Mouse (Mus musculus) liver, embryonic 12.5 days (tissue): ENCODE measurements at regions not wholly inside any gene's neighbourhood (a gene's known extent, or its start where the extent isn't known, plus 50 kb on each side); places are given as distances from the start of the nearest gene placed in this dataset.
"Not testable (repeated sequence)": the region's sequence is repeated elsewhere in the genome, so short reads cannot be mapped to it uniquely, and the experiment has no call there.

Source experiments
- ATAC-seq: fragments of 200-750 bp; cut with Nextera tagmentation; 2 replicates; pipeline ENCODE4 v1.8.0; 2017; ENCODE audit warnings: moderate number of reproducible peaks, mild to moderate bottlenecking, moderate library complexity
- H3K27ac ChIP-seq: fragments of 300-500 bp; sonication (generic); 2 replicates; pipeline ENCODE4 v1.5.1; 2016; ENCODE audit warnings: mild to moderate bottlenecking
- H3K27me3 ChIP-seq: fragments of 300-500 bp; sonication (generic); replicated peaks from 2 replicates; pipeline ENCODE4 v1.6.1; 2016; ENCODE audit warnings: mild to moderate bottlenecking, moderate library complexity
- H3K36me3 ChIP-seq: fragments of 300-500 bp; sonication (generic); 2 replicates; pipeline ENCODE4 v1.6.1; 2016; ENCODE audit warnings: mild to moderate bottlenecking, moderate library complexity
- H3K4me1 ChIP-seq: fragments of 300-500 bp; sonication (generic); 2 replicates; pipeline ENCODE4 v1.6.1; 2016
- H3K4me2 ChIP-seq: fragments of 300-500 bp; sonication (generic); 2 replicates; pipeline ENCODE4 v1.6.1; 2016; ENCODE audit warnings: mild to moderate bottlenecking, moderate library complexity
- H3K4me3 ChIP-seq: fragments of 300-500 bp; sonication (generic); 2 replicates; pipeline ENCODE4 v1.5.1; 2016; ENCODE audit warnings: mild to moderate bottlenecking, moderate library complexity
- H3K9ac ChIP-seq: fragments of 300-500 bp; sonication (generic); 2 replicates; pipeline ENCODE4 v1.6.1; 2016; ENCODE audit warnings: mild to moderate bottlenecking, moderate library complexity
- H3K9me3 ChIP-seq: fragments of 300-500 bp; sonication (generic); replicated peaks from 2 replicates; pipeline ENCODE4 v1.6.1; 2016; ENCODE audit warnings: mild to moderate bottlenecking, moderate library complexity
- WGBS: fragments of 180-500 bp; shearing (Covaris S2); methylation state at CpG from one replicate; pipeline ENCODE4 v1.1.7; 2016; ENCODE audit not compliant: insufficient replicate concordance; 5-methylcytosine and 5-hydroxymethylcytosine counted together

DNA sequence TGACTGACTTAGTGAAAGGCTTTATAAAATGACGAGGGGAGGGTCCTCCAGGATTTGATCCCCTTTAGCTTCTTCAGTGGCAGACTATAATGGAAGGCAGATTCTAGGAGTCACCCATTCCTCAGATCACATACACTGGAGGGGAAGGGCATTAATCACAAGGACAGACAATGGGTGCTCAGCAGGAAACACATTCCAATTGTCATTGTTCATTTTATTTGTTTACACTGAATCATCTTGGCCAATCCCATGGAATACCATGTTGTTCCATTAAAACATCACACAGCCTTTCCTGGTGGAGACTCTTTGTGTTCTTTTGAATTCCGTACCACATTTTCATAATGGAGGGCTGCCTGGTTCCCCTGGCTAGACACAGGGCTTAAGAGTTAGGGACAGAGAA is 368.5 kb downstream of the Sec16b start:
- no peaks in the 10 kb centered on the region for H3K9me3 ChIP-seq
- H3K27ac ChIP-seq, result no peak overlapping the region
- no peak overlapping the region for H3K4me3 ChIP-seq
- H3K9ac ChIP-seq, result no peak overlapping the region
- no peaks in the 10 kb centered on the region for H3K27me3 ChIP-seq
- 49% methylated on average over 2 of the region's 2 CpGs for WGBS
- H3K4me2 ChIP-seq, result no peak overlapping the region
- H3K4me1 ChIP-seq, result no peaks in the 10 kb centered on the region
- no peaks in the 10 kb centered on the region for H3K36me3 ChIP-seq
- no peak for ATAC-seq

DNA sequence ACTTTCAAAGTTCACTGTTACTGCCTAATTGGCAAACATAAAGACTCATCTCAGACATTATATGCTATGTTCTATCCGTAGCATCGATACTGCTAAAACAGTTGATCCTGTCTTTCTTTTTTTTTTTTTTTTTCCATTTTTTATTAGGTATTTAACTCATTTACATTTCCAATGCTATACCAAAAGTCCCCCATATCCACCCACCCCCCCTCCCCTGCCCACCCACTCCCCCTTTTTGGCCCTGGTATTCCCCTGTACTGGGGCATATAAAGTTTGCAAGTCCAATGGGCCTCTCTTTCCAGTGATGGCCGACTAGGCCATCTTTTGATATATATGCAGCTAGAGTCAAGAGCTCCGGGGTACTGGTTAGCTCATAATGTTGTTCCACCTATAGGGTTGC is 370.6 kb downstream of the Sec16b start:
- WGBS, result 93% methylated on average over 2 of the region's 4 CpGs
- not testable (repeated sequence) for H3K36me3 ChIP-seq

DNA sequence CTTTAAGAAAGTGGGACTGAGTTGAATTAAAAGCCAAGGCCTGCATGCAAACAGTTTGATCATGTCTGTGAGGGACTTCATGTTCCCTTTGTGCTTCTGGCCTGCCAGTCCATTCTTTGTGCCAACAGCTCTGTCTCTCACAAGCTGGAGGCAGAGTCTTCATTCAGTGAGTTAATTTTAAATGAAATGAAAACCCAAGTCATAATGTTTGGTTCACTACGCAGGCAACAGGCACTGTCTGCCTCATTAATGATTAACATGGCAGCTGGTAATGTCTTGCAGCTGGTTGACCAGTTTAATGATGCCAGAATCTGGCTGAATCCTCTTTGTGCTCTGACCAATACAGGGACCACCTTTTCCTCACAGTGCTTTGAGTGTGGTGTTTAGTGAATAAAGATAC is 380.6 kb downstream of the Sec16b start:
- no peak for ATAC-seq

More for the DNA sequence above, 370.6 kb downstream of the Sec16b start:
- not testable (repeated sequence) for H3K27me3 ChIP-seq, H3K9ac ChIP-seq, H3K4me2 ChIP-seq, H3K4me3 ChIP-seq, H3K9me3 ChIP-seq, H3K27ac ChIP-seq, ATAC-seq, H3K4me1 ChIP-seq

DNA sequence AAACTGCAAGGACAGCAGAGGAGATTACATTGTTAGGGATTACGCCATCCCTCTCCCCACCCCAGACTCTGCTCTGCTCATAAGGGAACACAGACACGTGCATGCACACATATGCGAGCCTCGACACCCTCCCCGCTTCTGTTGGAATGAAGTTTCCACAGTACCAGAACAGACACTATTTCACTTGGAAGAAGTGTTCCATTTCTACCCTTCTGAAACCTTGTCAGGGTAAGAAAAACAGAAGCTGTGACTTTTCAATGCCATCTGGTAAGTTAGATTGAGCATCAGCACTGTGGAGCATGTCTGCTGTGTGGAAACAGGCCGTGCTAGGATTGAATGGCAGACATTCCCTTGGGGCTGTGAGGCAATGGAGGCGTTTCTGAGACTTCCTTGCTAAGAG is 382.0 kb downstream of the Sec16b start:
- WGBS, result 71% methylated on average over 7 of the region's 7 CpGs
- no peaks in the 10 kb centered on the region for H3K4me1 ChIP-seq
- H3K36me3 ChIP-seq, result no peaks in the 10 kb centered on the region
- no peak overlapping the region for H3K9ac ChIP-seq
- no peak overlapping the region for H3K4me3 ChIP-seq
- no peaks in the 10 kb centered on the region for H3K27me3 ChIP-seq
- ATAC-seq, result no peak
- no peaks in the 10 kb centered on the region for H3K9me3 ChIP-seq
- H3K4me2 ChIP-seq, result no peak overlapping the region
- H3K27ac ChIP-seq, result no peak overlapping the region

More for the DNA sequence above, 380.6 kb downstream of the Sec16b start:
- no peaks in the 10 kb centered on the region for H3K27me3 ChIP-seq
- no peak overlapping the region for H3K4me2 ChIP-seq
- no peak overlapping the region for H3K27ac ChIP-seq
- 54% methylated on average over 1 of the region's 1 CpGs for WGBS
- H3K4me1 ChIP-seq, result no peaks in the 10 kb centered on the region
- H3K9me3 ChIP-seq, result no peaks in the 10 kb centered on the region
- no peak overlapping the region for H3K4me3 ChIP-seq
- no peak overlapping the region for H3K9ac ChIP-seq
- H3K36me3 ChIP-seq, result no peaks in the 10 kb centered on the region

DNA sequence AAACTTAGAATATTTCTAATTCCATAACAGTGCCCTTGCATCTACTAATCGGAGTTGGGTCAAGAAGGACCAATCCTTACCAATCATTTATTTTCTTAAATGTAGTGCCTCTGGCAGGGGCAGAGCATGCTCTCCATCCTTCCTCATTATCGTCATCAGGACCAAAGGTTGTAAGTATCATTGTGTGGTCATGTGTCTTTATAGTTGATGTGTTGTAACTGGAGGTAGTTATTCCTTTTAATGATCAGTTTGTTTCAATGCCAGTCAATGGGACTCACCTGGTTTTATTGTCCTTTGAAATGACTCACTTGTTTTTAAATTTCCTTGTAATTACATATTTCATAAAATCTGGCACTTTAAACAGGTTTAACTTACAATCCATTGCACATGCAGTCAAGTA is 399.6 kb downstream of the Sec16b start:
- Histone ChIP-seq H3K4me2 (no peak overlapping the region), H3K4me1 (no peaks in the 10 kb centered on the region), H3K4me3 (no peak overlapping the region), H3K36me3 (no peaks in the 10 kb centered on the region), H3K27ac (no peak overlapping the region), H3K9me3 (no peaks in the 10 kb centered on the region), H3K27me3 (no peaks in the 10 kb centered on the region), H3K9ac (no peak overlapping the region)
- no peak for ATAC-seq
- WGBS, result 56% methylated on average over 2 of the region's 2 CpGs

DNA sequence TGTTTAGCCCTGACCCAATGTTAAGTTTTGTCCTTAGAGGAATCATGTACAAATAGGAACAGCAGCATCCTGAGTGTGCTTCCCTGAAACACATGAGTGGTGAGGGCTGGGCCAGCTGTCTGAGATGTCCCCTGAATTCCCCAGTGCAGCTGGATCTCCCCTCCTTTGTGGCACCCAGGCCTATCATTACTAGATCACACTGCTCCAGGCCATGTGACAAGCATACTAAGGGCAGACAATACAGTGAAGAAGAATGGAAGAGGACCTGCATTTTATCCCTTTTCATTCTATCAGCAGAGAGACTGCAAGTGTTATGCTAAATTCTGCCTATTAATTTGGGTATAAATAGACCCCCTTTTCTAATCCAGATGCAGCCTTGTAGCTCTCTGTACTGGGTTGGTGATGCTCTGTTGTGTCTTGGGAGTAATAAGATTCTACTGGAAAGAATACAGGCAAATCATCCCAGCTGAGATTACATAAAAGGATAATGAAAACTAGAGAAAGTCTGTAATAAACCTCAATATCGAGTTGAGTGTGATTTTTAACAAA is 418.3 kb downstream of the Brinp2 start:
- H3K9ac ChIP-seq, result no peak overlapping the region
- H3K27me3 ChIP-seq, result no peaks in the 10 kb centered on the region
- no peak for ATAC-seq
- no peaks in the 10 kb centered on the region for H3K36me3 ChIP-seq
- WGBS, result 31% methylated on average over 1 of the region's 1 CpGs
- H3K4me3 ChIP-seq, result no peak overlapping the region
- no peaks in the 10 kb centered on the region for H3K4me1 ChIP-seq
- H3K4me2 ChIP-seq, result no peak overlapping the region
- H3K27ac ChIP-seq, result no peak overlapping the region
- no peaks in the 10 kb centered on the region for H3K9me3 ChIP-seq

DNA sequence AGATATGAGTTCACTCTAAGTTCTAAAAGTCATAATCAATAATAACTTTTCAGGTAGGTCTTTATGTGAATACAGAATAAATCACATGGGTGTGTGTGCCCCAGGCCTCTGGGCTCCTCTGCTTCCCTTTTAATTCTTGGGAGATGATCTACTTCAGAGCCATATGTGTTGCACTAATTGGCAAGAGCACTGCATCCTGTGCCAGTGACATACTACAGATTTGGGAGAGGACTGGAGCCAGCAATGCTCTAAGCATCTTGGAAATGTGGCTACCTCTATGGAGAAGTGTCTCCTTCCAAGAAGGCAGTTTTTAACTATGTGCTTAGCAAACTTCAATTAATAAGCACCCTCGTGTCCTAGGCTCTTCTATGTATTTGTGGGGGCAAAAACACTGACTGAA is 416.6 kb downstream of the Brinp2 start:
- H3K9me3 ChIP-seq, result no peaks in the 10 kb centered on the region
- H3K9ac ChIP-seq, result no peak overlapping the region
- H3K27me3 ChIP-seq, result no peaks in the 10 kb centered on the region
- H3K4me1 ChIP-seq, result no peaks in the 10 kb centered on the region
- no peak overlapping the region for H3K27ac ChIP-seq
- WGBS, result 59% methylated on average over 1 of the region's 1 CpGs
- no peak for ATAC-seq
- H3K4me3 ChIP-seq, result no peak overlapping the region
- H3K4me2 ChIP-seq, result no peak overlapping the region
- H3K36me3 ChIP-seq, result no peaks in the 10 kb centered on the region

DNA sequence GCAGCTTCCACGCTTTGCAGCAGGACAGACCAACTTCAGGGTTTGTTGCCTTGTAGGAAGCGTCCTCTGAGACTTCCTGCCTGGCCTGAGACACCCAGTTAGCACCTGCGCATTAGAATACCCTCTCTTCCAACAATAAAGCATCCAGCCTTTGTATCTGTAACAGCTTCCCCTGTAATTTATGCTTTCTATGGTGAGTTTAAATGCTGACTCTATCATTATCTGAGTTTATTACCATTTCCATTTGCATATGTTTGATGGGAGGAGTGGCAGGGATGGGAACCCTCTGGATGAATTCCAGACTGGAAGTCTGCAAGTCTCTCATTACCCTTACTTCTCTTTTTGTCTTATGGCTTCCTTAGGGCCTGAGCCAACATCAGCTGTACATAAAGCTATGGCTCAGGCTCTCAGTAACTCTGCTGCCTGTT is 415.8 kb downstream of the Brinp2 start:
- no peaks in the 10 kb centered on the region for H3K9me3 ChIP-seq
- H3K4me3 ChIP-seq, result no peak overlapping the region
- no peak for ATAC-seq
- no peaks in the 10 kb centered on the region for H3K27me3 ChIP-seq
- no peaks in the 10 kb centered on the region for H3K4me1 ChIP-seq
- H3K27ac ChIP-seq, result no peak overlapping the region
- H3K4me2 ChIP-seq, result no peak overlapping the region
- H3K36me3 ChIP-seq, result no peaks in the 10 kb centered on the region
- WGBS, result 34% methylated on average over 3 of the region's 3 CpGs
- H3K9ac ChIP-seq, result no peak overlapping the region

DNA sequence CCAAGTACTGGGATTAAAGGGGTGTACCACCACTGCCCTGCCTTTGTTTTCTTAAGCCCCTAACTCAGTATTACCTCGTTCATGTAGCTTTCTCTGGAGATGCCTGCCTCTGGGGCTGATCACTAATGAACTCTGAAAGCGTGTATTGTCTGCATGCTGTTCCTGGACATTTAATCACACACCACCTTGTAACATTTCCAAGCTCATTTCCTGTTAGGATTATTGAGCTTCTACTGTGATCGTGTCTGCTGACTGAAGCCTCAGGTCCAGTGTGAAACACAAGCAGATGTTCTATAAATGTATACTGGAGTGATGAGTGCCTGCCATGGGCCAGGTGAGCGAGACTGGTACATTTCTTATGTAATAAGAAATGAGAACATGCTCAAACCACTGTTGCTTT is 398.6 kb downstream of the Brinp2 start:
- no peak overlapping the region for H3K27ac ChIP-seq
- WGBS, result 53% methylated on average over 4 of the region's 4 CpGs
- no peak overlapping the region for H3K9ac ChIP-seq
- no peaks in the 10 kb centered on the region for H3K27me3 ChIP-seq
- H3K4me1 ChIP-seq, result no peaks in the 10 kb centered on the region
- no peaks in the 10 kb centered on the region for H3K9me3 ChIP-seq
- no peak overlapping the region for H3K4me3 ChIP-seq
- no peaks in the 10 kb centered on the region for H3K36me3 ChIP-seq
- ATAC-seq, result no peak
- H3K4me2 ChIP-seq, result no peak overlapping the region

DNA sequence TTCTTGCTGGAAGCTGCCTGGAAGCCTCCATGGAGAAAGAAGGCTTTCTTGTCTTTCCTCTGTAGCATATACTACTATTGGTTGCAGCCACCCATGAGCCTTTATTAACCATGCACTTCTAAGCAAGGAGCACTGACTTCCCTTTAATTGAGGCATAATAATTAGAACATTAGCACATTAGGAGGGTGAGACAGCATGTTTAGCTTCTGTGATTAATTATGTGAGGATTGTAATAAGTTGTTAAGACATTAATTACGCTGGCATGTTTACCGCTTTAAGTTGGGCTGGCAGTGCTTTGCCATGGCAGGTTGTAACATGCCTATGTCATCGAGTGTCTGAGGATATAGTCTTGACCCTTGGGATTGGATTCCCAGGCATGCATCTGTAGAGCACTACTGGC is 391.7 kb downstream of the Brinp2 start:
- no peak overlapping the region for H3K27ac ChIP-seq
- 77% methylated on average over 3 of the region's 3 CpGs for WGBS
- 0 out of 2 replicates have a peak, but pooled peaks cover 5% of the 10 kb centered on the region for H3K9me3 ChIP-seq
- no peak overlapping the region for H3K9ac ChIP-seq
- H3K4me2 ChIP-seq, result no peak overlapping the region
- no peaks in the 10 kb centered on the region for H3K27me3 ChIP-seq
- no peak overlapping the region for H3K4me3 ChIP-seq
- H3K36me3 ChIP-seq, result no peaks in the 10 kb centered on the region
- no peak for ATAC-seq
- no peaks in the 10 kb centered on the region for H3K4me1 ChIP-seq

DNA sequence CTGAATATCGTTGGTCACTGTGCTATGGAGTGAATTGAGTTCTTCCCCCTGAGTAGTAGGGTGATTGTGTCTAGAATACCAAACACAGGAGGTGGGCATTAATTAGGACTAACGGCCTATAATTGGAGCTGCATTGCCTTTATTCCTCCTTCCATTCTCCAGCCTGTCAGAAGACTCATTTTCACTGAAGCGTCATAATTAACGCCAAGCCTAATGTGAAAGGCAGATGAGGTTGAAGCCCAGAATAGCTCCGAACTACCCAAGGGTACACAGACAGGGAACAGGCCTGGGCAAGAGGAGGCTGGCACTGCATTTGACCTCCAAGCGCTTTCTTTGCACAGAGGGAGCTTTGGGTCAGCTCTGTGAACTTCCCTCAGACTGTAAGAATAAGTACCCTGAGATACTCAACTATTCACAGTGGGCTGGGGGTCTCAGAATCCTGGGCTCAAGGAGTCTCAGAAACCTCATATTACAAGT is 386.5 kb downstream of the Brinp2 start:
- WGBS, result 67% methylated on average over 6 of the region's 6 CpGs
- no peak overlapping the region for H3K4me3 ChIP-seq
- H3K27ac ChIP-seq, result no peak overlapping the region
- no peaks in the 10 kb centered on the region for H3K27me3 ChIP-seq
- H3K4me1 ChIP-seq, result no peaks in the 10 kb centered on the region
- no peaks in the 10 kb centered on the region for H3K9me3 ChIP-seq
- ATAC-seq, result no peak
- H3K4me2 ChIP-seq, result no peak overlapping the region
- no peaks in the 10 kb centered on the region for H3K36me3 ChIP-seq
- H3K9ac ChIP-seq, result no peak overlapping the region

DNA sequence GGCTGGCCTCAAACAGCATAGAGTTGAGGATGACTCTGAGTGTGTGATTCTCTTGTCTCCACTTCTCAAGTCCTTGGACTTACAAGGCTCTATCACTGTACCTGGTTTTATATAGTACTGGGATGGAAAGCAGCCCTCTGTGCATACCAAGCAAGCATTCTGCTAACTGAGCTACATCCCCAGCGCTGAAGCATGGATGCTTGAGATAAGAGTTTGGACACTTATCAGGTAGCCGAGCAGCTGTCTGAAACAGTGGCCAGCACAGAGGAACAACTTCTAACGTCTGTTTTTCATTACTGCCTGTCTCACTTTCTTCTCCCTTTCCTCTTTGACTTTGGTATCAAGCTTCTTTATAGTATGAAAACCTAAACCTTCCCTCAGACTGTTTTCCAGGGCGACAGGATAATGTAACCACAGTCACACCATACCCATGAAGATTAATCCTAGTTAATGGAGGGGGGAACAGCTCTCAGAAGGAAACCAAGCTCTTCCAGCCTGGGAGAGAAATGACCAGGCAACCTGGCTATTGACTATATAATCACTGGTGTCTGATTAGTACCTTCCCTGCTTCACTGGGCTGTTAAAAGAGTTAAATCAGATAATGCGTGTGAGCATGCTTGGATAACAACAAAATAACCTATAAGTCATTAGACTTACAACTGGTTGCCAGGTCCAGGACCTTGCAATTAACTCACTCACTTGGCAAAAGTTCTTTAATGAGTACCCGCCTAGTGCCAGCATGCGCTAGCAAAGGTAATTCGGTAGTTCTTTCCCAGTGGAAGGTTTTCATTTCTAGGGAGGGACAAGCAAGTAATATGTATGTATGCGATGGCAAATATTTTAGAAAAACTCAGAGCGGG is 382.5 kb downstream of the Brinp2 start:
- no peaks in the 10 kb centered on the region for H3K4me1 ChIP-seq
- H3K9ac ChIP-seq, result no peak overlapping the region
- H3K4me2 ChIP-seq, result no peak overlapping the region
- H3K36me3 ChIP-seq, result no peaks in the 10 kb centered on the region
- H3K4me3 ChIP-seq, result no peak overlapping the region
- no peaks in the 10 kb centered on the region for H3K9me3 ChIP-seq
- no peak overlapping the region for H3K27ac ChIP-seq
- WGBS, result 61% methylated on average over 10 of the region's 10 CpGs
- H3K27me3 ChIP-seq, result no peaks in the 10 kb centered on the region
- peak; percentile 75; the same call in 1 of the 2 replicates for ATAC-seq
